Mouse (Mus musculus) hindbrain, embryonic 14.5 days (tissue): Measurements from ENCODE around the gene Zfp536. TPM values are rescaled to one million over a fixed set of nuclear protein-coding genes. Genes with fewer than 3 reads are reported as not detected.

ENCODE experiments used
- ATAC-seq: fragments of 200-750 bp; cut with Nextera tagmentation; 2 replicates; pipeline ENCODE4 v1.8.0; 2017; ENCODE audit warnings: moderate number of reproducible peaks, mild to moderate bottlenecking, moderate TSS enrichment, moderate library complexity; ENCODE audit not compliant: low FRiP score
- DNase-seq: peaks from one replicate; pipeline ENCODE4 v3.0.0-alpha.2; 2015; ENCODE audit warnings: low spot score
- H3K27ac ChIP-seq: fragments of 300-500 bp; sonication (generic); 2 replicates; pipeline ENCODE4 v1.5.1; 2014; ENCODE audit warnings: mild to moderate bottlenecking, moderate library complexity
- H3K27me3 ChIP-seq: fragments of 300-500 bp; sonication (generic); 2 replicates; pipeline ENCODE4 v1.6.1; 2014; ENCODE audit warnings: mild to moderate bottlenecking, low read length, mixed read lengths; ENCODE audit not compliant: control insufficient read depth, insufficient read depth
- H3K36me3 ChIP-seq: fragments of 300-500 bp; sonication (generic); replicated peaks from 2 replicates; pipeline ENCODE4 v1.6.1; 2014; ENCODE audit not compliant: control insufficient read depth, insufficient read depth
- H3K4me1 ChIP-seq: fragments of 300-500 bp; sonication (generic); replicated peaks from 2 replicates; pipeline ENCODE4 v1.6.1; 2014; ENCODE audit warnings: antibody characterized with exemption, low read length, mixed read lengths; ENCODE audit not compliant: control insufficient read depth, insufficient read depth
- H3K4me2 ChIP-seq: fragments of 300-500 bp; sonication (generic); replicated peaks from 2 replicates; pipeline ENCODE4 v1.6.1; 2014; ENCODE audit warnings: mild to moderate bottlenecking, moderate library complexity
- H3K4me3 ChIP-seq: fragments of 300-500 bp; sonication (generic); replicated peaks from 2 replicates; pipeline ENCODE4 v1.5.1; 2014; ENCODE audit warnings: mild to moderate bottlenecking, low read length
- H3K9ac ChIP-seq: fragments of 300-500 bp; sonication (generic); 2 replicates; pipeline ENCODE4 v1.6.1; 2014
- H3K9me3 ChIP-seq: fragments of 300-500 bp; sonication (generic); 2 replicates; pipeline ENCODE4 v1.6.1; 2016; ENCODE audit warnings: low read length; ENCODE audit not compliant: control insufficient read depth
- WGBS: fragments of 180-500 bp; shearing (Covaris S2); extraction: QIAGEN DNeasy Blood & Tissue Kit; methylation state at CpG from one replicate; pipeline ENCODE4 v1.1.7; 2014; 5-methylcytosine and 5-hydroxymethylcytosine counted together
- polyA plus RNA-seq: library from polyadenylated mRNA; unstranded; fragments of >200 nt; fragmentation: Nextera tagmentation; extraction: Ambion mirVana; gene quantifications from 2 replicates; pipeline ENCODE4 v1.2.1, GENCODE M21; 2014

Zfp536 gene
- polyA plus RNA-seq, 1 experiment from 2014 or later, result 43.0 TPM

DNA sequence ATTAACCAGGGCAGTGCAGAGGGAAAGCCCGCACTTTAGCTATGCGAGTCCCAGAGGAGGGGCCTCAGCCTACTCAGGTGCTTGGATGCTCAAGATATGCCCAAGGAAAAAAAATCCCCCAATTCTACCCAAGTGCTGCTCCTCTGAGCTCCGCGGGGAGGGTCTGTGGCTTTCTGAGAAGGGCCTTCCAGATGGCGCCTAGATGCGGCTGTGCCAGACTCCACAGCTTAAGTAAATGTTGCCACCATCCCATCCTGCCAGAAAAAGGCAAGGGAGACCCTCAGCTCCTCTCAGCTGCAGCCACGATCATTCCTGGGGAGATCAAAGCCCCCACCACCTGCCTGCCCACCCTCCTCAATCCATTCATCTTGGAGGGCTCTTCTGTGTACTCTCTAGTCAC lies 212.9 kb downstream of the Zfp536 start:
- no peak overlapping the region for H3K27ac ChIP-seq
- no peak overlapping the region for H3K9ac ChIP-seq
- WGBS, result 76% methylated on average over 7 of the region's 7 CpGs
- H3K4me1 ChIP-seq, result peaks cover 49% of the 10 kb centered on the region
- no peak for ATAC-seq
- H3K4me2 ChIP-seq, result no peak overlapping the region
- no peaks in the 10 kb centered on the region for H3K27me3 ChIP-seq
- no peak overlapping the region for H3K4me3 ChIP-seq
- DNase-seq, result no peak
- H3K9me3 ChIP-seq, result no peaks in the 10 kb centered on the region
- no peaks in the 10 kb centered on the region for H3K36me3 ChIP-seq

DNA sequence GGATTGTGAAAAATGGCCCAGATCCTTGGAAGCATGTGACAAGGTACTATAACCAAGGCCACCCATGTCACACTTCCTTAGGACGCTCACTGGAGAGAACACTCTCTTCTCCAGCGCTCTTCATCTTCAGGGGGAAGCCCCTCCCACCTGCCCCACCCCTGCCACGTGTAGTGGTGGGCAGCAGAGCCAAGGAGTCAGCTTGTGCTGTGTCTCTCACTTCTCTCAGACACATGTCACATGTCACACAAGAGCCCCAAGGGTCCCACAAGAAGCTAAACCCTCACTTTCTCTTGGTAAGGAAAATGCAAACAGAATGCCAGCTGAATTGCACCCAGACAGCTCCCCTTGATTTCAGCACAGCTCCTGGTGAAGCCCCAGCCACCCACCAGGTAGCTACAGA lies 213.6 kb downstream of the Zfp536 start:
- H3K36me3 ChIP-seq, result no peaks in the 10 kb centered on the region
- DNase-seq (no peak), ATAC-seq (no peak)
- H3K4me2 ChIP-seq, result no peak overlapping the region
- H3K9me3 ChIP-seq, result no peaks in the 10 kb centered on the region
- no peak overlapping the region for H3K27ac ChIP-seq
- WGBS, result 57% methylated on average over 3 of the region's 3 CpGs
- H3K27me3 ChIP-seq, result no peaks in the 10 kb centered on the region
- H3K4me3 ChIP-seq, result no peak overlapping the region
- no peak overlapping the region for H3K9ac ChIP-seq
- peaks cover 42% of the 10 kb centered on the region for H3K4me1 ChIP-seq

DNA sequence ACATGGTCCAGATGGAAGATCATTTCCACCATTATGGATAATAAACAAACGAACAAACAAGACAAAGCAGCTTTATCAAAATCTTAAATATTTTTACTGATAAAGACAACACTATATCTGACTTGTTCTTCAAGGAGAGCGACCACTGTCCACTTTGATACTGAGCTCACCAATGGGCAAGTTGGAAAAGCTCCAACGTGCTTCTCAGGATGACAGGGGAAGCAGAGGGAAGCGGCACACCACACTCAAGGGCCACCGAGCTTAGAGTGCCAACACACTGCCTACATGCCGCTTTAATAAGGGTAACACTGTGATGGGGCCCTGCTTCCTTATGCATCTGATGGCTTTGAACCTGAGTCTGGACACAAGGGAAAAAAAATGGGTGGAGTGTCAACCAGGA lies 214.1 kb downstream of the Zfp536 start:
- Histone ChIP-seq H3K4me1 (peaks cover 36% of the 10 kb centered on the region), H3K4me3 (no peak overlapping the region), H3K36me3 (no peaks in the 10 kb centered on the region), H3K4me2 (no peak overlapping the region), H3K9ac (no peak overlapping the region), H3K27me3 (no peaks in the 10 kb centered on the region), H3K27ac (no peak overlapping the region), H3K9me3 (no peaks in the 10 kb centered on the region)
- DNase-seq, result no peak
- WGBS, result 88% methylated on average over 6 of the region's 6 CpGs
- ATAC-seq, result no peak

DNA sequence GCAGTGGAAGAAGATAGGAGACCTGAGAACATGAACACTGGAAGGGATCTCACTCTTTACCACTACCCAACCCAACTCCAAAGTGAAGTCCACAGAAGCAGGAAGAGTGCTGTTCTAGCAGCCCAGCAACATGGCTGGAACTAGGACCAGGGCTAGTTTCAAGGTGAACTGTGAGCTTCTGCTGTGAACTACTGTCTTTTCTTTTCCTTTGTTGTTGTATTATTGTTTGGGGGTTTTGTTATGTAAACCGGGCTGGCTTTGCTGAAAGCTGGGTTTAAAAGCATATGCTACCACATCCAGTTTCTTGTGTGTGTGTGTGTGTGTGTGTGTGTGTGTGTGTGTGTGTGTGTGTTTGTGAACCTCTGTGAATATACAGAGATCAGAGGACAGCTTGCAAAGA lies 216.6 kb downstream of the Zfp536 start:
- Histone ChIP-seq H3K27me3 (no peaks in the 10 kb centered on the region), H3K27ac (no peak overlapping the region), H3K4me3 (no peak overlapping the region), H3K4me2 (no peak overlapping the region), H3K4me1 (peaks cover 19% of the 10 kb centered on the region), H3K9ac (no peak overlapping the region), H3K9me3 (no peaks in the 10 kb centered on the region), H3K36me3 (no peaks in the 10 kb centered on the region)
- DNase-seq (no peak), ATAC-seq (no peak)
- WGBS, result 58% methylated on average over 1 of the region's 1 CpGs

DNA sequence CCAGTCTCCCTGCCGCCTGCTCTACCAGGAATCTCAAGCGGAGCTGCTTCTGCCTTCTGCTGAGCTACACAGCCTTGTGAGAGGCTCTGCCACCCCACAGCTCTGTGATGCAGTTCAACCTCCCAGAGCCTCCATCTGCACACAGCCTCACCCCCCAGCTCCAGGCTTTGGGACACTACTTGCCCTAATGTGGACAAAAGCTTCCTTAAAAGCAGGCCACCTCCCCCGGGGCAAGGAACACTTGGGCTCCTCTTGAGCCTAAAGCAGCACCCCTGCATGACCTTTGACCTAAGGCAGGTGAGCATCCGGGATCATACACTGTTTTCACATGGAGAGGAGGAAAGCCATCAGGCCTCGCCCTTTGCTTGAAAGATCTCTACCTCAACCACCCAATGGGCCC lies 219.0 kb downstream of the Zfp536 start:
- WGBS, result 61% methylated on average over 5 of the region's 5 CpGs

DNA sequence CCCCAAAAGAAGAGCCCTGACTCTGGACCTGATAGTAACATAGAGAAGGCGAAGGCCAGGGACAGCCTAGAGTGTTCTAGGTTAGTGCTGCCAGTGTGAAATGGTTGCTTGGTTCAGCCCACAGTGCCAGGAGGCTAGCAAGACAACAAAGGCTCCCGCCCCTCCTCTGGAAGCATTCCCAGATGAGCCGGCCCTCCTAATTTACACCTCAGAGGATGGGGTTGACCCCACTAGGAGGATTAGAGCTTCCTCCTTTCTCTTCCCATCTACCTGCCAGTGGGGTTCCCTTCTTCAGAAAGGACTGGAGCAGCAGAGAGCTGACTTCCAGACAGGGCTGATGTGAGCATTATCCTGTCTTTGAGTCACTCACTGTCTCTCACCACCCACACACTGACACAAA lies 219.8 kb downstream of the Zfp536 start:
- 37% methylated on average over 3 of the region's 3 CpGs for WGBS
- Histone ChIP-seq H3K36me3 (no peaks in the 10 kb centered on the region), H3K27ac (no peak overlapping the region), H3K9ac (no peak overlapping the region), H3K4me2 (no peak overlapping the region), H3K4me1 (peaks cover 19% of the 10 kb centered on the region), H3K4me3 (no peak overlapping the region), H3K27me3 (no peaks in the 10 kb centered on the region), H3K9me3 (no peaks in the 10 kb centered on the region)
- DNase-seq (no peak), ATAC-seq (no peak)

More for the DNA sequence above, 219.0 kb downstream of the Zfp536 start:
- Histone ChIP-seq H3K4me1 (peaks cover 14% of the 10 kb centered on the region), H3K9me3 (no peaks in the 10 kb centered on the region), H3K4me3 (no peak overlapping the region), H3K9ac (no peak overlapping the region), H3K36me3 (no peaks in the 10 kb centered on the region), H3K27ac (0 out of 2 replicates have a peak overlapping the region, but pooled peaks have one; percentile 7), H3K4me2 (no peak overlapping the region), H3K27me3 (no peaks in the 10 kb centered on the region)
- DNase-seq (no peak), ATAC-seq (no peak)

DNA sequence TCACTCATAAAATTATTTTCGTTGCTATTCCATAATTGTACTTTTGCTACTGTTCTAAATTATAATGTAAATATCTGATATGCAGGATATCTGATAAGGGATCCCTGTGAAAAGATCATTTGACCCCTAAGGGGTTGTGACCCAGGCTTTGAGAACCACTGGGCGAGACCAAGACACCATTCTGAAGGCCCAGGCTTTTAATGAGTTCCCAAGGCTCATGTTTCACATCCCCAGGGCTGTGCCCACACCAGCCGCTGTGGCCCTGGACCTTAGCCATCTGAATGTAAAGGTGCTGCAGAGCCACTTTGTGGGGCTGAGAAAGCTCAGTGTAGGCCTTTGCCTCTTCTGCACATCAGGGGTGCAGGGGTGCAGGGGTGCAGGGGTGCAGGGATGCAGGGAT lies 221.1 kb downstream of the Zfp536 start:
- peaks cover 19% of the 10 kb centered on the region for H3K4me1 ChIP-seq
- no peaks in the 10 kb centered on the region for H3K36me3 ChIP-seq
- no peak overlapping the region for H3K4me2 ChIP-seq
- no peak overlapping the region for H3K4me3 ChIP-seq
- DNase-seq (no peak), ATAC-seq (no peak)
- whole genome bisulfite sequencing, result 73% methylated on average over 3 of the region's 3 CpGs
- H3K9ac ChIP-seq, result no peak overlapping the region
- H3K27ac ChIP-seq, result no peak overlapping the region
- no peaks in the 10 kb centered on the region for H3K9me3 ChIP-seq
- no peaks in the 10 kb centered on the region for H3K27me3 ChIP-seq

DNA sequence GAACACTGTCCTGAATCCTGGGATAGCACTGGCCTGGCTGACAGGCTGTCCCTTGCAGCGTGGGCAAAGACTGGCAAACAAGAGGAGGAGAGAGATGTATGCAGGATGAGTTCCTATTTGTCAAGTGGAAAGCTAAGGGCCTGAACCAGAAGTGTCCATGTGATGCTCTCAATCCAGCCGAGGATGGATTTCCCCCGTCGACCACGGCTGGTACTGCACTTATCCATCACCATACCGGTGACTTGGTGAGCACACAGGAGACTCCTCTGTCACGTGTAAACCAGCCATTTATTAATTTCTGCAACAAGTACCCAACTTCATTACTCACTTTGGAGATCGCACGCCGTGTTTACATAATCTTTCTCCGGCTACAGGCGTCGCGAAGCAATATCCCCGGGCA lies 224.6 kb downstream of the Zfp536 start:
- no peak for DNase-seq
- Histone ChIP-seq H3K9me3 (no peaks in the 10 kb centered on the region), H3K27me3 (no peaks in the 10 kb centered on the region), H3K36me3 (no peaks in the 10 kb centered on the region), H3K4me2 (no peak overlapping the region; the same call in 1 of the 2 replicates), H3K27ac (no peak overlapping the region), H3K4me3 (no peak overlapping the region), H3K9ac (no peak overlapping the region), H3K4me1 (peaks cover 15% of the 10 kb centered on the region)
- 45% methylated on average over 15 of the region's 15 CpGs for WGBS
- 0 out of 2 replicates have a peak, but pooled peaks have one; percentile 40 for ATAC-seq

DNA sequence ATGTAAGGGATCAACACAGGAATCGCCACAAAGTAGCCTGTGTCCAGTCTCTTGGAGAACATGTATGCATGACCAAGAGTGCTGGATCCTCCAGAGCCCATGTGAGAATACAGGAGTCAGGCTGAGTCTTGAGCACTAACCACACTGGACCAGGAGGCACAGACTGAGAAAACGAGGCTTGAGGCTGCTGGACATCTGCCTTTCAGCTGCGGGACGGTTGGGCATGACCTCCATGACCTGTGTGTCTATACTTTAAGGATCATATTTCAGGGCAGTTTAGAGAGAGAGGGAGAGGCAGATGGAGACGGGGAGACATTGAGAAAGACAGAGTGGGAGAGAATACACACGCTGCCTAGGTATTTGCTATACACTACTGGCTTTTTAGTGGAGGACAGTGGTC lies 229.4 kb downstream of the Zfp536 start:
- Histone ChIP-seq H3K36me3 (no peaks in the 10 kb centered on the region), H3K9ac (no peak overlapping the region), H3K9me3 (no peaks in the 10 kb centered on the region), H3K27ac (no peak overlapping the region), H3K4me3 (no peak overlapping the region), H3K4me2 (no peak overlapping the region), H3K4me1 (peaks cover under 1% of the 10 kb centered on the region; the same call in 1 of the 2 replicates), H3K27me3 (no peaks in the 10 kb centered on the region)
- ATAC-seq (no peak), DNase-seq (no peak)
- 31% methylated on average over 6 of the region's 6 CpGs for WGBS

DNA sequence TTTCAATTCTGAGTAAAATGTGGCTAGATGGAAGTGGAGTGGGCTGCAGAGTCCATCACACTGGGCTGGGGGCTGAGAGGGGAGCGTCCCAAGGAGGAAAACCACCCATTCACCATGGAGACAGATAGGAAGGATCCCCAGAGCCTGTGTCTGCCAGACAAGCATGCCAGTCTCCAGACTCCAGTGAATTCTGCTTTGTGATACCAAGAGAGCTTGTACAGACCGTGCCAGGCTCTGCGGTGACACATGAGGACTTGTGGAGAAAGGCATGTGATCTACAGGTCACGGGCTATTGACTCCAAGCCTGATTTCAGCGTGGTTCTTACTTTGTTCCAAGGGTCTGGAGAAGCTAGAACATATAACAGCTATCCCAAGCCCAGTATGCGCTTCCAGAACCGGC lies 230.5 kb downstream of the Zfp536 start:
- ATAC-seq (no peak), DNase-seq (no peak)
- no peaks in the 10 kb centered on the region for H3K27me3 ChIP-seq
- no peak overlapping the region for H3K4me2 ChIP-seq
- no peak overlapping the region for H3K4me3 ChIP-seq
- no peaks in the 10 kb centered on the region for H3K36me3 ChIP-seq
- H3K9me3 ChIP-seq, result no peaks in the 10 kb centered on the region
- H3K4me1 ChIP-seq, result no peaks in the 10 kb centered on the region
- no peak overlapping the region for H3K9ac ChIP-seq
- H3K27ac ChIP-seq, result no peak overlapping the region
- 86% methylated on average over 7 of the region's 7 CpGs for WGBS
